Mouse (Mus musculus): Measurements from ENCODE around the gene Hyal1.
"Not testable (repeated sequence)": the region's sequence is repeated elsewhere in the genome, so short reads cannot be mapped to it uniquely, and the experiment has no call there.

Hyal1 gene

DNA sequence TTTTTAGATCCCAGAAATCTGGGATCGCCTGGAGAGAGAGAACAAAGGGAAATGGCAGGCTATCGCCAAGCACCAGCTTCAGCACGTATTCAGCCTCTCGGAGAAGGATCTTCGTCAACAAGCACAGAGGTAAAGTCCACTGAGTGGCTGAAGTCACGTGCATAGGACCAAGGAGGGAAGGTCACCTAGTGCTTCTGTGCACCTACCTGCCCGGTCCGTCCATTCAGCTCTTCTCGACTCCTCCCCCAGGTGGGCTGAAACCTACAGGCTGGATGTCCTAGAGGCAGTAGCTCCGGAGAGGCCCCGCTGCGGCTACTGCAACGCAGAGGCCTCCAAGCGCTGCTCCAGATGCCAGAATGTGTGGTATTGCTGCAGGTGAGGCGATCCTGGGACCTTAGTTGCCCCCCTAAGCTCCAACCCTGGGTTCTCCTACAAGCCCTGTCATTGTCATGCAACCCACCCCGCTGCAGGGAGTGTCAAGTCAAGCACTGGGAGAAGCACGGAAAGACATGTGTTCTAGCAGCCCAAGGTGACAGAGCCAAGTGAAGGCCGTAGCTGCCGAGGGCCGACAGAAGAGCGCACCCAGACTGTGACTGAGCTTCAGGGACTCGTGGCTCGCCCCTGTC is 26.1 kb upstream of the Hyal1 start:
- DNase-seq (ENCODE audit: low spot score), result peak; percentile 38

DNA sequence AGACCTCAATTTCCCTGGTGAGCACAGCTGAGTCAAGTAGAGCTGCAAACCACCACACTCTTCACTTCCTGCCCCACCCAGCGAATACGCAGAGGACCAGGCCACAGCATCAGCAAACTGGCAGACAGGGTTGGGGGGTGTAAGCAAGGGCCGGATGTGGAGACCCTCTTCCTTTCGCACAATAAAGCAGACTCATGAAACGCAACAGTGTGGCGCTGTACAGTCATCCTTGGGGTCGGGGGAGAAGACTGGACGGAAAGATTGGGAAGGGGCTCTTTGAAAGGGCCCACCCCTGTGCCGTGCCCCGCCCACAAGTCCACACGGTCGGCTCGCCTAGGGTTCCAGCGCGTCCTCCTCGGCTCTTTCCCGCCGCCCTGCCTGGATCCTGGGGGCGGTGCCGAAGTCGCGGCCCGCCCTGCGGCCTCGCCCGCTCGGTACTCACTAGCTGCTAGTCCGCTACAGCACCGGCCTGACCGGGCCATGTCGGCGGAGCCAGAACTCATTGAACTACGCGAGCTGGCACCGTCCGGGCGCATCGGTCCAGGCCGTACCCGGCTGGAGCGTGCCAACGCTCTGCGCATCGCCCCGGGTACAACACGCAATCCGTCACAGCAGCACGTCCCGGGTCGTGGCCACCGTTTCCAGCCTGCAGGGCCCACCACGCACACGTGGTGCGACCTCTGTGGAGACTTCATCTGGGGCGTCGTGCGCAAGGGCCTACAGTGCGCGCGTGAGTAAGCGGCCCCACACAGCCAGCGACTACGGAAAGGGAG is 25.4 kb upstream of the Hyal1 start, which contains the start of gene Rassf1:
TSS of gene Rassf1 (plus strand) at position 439 of the 773 bp plus-strand sequence.
- DNase-seq (ENCODE audit: low spot score), result peak; percentile 66

DNA sequence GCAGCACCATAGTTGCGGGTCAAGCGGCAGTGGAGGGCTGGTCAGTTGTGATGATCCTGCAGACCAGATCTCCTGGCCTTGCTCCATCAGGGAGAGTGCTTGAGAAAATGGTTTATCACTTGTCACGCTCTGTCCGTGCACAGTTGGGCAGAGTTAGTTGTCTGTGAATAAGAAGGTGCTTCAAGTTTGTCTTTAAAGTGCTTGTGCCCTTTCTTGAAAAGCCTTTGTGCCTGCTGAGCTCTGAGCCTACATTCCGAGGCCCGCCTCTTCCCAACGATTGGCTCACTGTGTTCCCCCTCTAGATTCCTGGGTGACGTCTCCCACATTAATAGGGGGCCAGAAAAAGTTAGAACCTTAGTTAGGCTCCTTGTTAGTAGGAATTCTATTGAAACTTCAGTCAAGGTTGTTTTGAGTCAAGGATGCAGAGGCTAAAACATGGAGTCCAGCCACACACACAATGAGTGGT is 24.8 kb upstream of the Hyal1 start:
- no peak for DNase-seq (ENCODE audit: low spot score)

GRCm38 (mm10) chr9:107552690-107553393 is 23.9 kb upstream of the Hyal1 start:
- DNase-seq (ENCODE audit: low spot score), result no peak

DNA sequence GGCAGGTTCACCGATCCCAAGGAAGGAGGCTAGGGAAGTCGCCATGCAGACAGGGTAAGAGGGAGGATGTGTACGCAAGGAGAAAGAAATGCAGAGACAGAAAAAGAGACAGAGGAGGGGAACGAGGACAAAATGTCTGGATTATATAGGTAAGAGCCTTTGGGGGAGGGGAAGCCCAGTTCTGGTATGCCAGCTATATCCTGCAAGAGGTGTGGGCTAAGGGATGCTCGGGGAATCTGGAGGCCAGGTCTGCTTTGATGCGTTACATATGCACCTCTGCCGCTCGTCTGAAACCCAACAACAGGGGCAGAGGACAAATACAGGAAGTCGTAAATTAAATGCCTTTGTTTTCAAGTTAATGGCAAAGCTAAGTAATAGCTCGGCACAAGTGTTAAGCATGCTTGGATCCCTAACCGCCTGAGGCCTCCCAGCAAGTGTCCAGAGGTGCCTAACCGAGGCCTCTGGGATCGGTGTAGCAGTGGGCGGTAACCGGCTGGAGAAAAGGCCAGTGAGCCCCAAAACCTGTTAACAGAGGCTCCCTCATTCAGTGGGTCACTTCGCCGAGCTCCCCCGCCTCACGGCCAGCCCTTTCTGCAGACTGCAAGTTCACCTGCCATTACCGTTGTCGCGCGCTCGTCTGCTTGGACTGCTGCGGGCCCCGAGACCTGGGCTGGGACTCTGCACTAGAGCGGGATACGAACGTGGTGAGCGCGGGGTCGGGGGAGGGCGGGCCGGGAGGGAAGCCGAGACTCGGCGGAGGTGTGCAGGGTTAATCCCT is 23.0 kb upstream of the Hyal1 start:
- no peak for DNase-seq (ENCODE audit: low spot score)

DNA sequence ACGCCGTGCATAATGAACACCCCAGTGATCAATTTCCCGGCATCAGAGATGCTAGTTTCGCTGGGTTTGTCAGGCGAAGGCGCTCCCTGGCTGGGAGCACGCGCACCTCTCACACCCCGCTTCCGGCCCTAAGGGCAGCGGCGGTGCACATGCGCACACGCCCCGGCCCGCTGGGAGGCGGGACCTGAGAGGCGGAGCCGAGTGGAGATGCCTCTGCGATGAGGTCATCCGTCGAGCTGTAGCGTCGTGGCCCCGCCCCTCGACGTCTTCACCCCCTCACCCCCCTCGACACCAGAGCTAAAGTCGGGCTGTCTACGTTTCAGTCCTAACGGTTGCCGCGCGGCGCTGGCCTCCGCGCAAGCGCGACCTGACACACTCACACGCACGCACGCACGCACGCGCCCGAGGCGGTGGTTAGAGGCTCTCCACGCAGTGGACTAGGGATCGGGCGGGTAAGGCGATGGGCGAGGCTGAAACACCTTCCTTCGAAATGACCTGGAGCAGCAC is 22.4 kb upstream of the Hyal1 start:
- peak; percentile 95 for DNase-seq (ENCODE audit: low spot score)

DNA sequence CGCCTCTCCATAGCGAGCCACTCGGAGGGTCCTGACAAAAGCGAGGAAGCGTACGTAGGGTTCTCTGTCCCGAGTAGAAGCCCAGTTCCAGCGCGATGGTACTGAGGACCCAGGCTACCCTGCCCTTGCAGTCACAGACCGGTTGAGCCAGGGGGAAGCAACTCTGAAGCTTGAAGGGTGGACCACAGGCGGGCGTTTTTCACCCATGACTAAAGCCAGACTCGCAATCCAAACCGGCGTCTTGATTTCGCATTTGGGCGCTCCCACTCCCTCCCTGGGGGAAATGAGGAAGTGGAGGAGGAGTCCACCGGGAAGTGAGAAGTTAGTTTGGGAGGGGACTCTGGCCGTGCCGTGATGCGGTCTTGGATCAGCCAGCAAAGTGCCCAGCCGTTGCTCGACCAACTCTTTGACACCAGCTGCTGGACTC is 21.7 kb upstream of the Hyal1 start:
- DNase-seq (ENCODE audit: low spot score), result peak; percentile 82

GRCm38 (mm10) chr9:107555701-107556100 is 21.0 kb upstream of the Hyal1 start:
- no peak for DNase-seq (ENCODE audit: low spot score)

GRCm38 (mm10) chr9:107556346-107556745 is 20.4 kb upstream of the Hyal1 start:
- no peak for DNase-seq (ENCODE audit: low spot score)

DNA sequence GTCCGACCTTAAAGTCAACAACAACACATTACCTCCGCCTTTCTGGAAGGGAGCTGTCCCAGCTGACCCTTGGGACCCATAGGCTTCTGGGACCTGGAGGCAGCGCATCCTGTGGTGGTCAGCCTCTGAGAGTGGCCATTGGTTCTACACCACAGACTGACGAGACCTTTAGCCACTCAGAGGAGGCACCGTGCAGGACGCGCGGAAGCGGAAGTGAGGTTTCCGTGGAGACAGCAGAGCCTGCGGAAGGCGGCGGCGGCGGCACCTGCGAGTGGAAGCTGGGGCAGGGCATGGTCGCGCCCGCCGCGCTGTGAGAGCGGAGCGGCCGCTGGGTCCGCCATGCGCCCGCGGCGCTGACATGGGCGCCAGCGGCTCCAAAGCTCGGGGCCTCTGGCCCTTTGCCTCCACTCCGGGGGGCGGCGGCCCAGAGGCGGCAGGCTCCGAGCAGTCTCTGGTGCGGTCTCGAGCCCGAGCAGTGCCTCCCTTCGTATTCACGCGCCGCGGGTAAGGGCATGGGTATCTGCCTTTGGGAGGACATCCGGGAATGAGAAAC is 13.6 kb upstream of the Hyal1 start, which contains the start of gene Tusc2:
TSS of gene Tusc2 (plus strand) at position 227 of the 553 bp plus-strand sequence.
- peak; percentile 98 for DNase-seq (ENCODE audit: low spot score)

DNA sequence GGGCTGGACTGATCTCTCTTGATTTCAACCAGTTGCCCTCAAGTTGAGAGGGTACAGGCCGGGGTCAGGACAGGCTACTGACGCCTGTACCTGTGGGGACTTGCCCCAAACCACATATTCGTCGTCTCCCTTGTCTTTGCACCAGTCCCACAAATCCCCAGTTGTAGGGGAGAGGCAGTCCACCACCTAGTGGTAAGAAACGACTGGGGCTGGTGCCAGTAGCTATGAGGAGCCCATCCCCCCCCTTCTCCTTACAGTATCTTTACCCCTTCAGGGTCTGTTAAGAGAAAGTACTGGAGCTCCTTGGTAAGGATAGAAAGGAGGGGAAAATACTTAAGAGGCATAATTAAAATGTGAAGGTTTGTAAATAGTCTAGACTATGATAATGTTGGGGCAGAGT is 11.2 kb upstream of the Hyal1 start:
- not testable (repeated sequence) for DNase-seq (ENCODE audit: low spot score)

GRCm38 (mm10) chr9:107566041-107566709 is 10.6 kb upstream of the Hyal1 start:
- DNase-seq (ENCODE audit: low spot score), result peak; percentile 92

- DNase-seq (ENCODE audit: low spot score), result peak; percentile 86
Observed at GRCm38 (mm10) chr9:107566855-107567254, 9.9 kb upstream of the Hyal1 start.

DNA sequence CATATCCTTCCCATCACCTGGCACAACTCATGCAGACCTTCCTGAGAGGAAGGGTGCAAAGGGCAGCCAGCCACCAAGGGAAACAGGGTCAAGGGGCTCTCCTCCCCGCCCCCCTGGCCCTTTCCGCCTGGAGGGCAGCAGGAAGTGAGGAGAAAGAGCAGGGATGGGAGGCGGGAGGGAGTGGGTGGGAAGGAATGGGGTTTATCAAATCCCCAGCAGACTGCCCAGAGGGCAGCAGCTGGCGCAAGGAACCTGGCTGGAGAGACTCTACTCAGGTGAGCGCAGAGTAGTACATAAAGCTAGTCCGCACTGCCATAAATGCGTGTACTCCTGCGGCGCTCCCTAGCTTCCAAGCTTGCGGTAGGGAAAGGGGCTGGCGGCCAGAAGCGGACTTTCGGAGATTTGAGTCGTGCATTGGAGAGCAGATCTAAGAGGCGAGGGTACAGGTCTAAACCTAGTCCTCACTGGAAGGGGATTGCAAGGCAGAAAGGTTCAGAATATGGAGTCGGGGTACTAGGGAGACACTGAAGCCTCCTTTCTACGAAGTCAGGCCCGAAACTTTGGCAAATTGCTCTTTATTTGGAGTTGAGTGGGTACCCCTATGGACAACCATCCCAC is 8.9 kb upstream of the Hyal1 start, which contains the start of gene Hyal2:
TSS of gene Hyal2 (plus strand) at position 244 of the 618 bp plus-strand sequence.
- DNase-seq (ENCODE audit: low spot score), result peak; percentile 62

DNA sequence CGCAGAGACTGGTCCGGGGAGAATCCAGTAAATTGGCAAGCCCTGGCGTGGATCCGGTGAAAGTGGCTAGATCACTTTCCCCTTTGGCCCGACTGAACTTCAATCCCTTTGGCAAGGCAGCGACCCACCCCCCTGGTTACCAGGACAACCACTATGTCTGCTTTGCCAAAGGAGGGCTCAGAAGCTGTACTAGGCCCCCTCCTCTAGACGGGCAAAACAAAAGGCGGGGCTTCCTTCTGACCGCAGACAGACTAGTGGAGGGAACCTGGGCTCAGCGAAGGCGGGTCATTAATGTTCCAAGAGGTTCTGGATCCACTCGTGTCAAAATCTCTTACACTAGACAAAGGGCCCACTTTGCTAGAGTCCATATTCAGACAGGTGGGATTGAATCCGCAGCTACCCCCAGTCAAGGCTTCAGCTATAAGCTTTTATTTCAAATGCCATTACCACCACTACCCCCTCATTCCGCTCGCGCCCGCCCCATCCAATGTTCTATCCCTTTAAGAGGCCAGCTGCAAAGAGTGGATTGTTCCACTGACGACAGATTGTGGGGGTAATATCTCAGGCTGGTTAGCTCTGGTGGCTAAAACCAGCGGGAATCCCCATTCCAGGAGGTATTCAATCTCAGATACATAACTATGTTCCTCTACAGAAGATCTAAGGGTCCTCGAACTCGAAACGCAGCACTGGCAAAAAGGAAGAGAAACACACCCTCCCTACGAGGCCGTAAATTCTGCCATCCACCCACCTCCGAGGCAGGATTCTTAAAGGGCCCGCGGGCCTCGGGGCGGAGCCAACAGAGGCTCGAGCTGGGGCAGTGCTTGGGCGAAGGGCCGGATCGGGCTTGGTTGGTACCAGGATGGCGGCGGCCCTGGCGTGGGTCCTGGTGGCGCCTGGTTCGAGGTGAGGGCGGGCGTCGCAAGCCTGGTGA is 8.1 kb upstream of the Hyal1 start:
- DNase-seq (ENCODE audit: low spot score), result peak; percentile 91

DNA sequence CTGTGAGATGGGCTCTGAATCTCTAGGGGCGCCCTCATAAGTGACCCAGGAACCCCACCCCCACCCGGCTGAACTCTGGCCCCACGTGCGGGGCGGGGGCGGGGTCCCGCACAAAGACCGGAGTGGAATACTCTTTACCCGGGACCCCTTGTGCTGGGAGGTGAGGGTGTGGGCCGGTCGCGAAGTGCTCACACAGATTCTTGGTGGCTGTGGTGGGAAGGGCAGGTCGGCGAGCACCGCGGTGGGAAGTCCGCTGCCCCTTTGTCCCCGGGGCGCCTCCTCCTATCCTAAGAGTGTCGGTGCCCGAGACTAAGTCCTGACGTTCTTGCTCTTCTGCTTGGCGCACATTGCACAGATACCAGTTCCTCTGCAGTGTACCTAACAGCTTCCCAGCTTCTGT is 7.5 kb upstream of the Hyal1 start:
- no peak for DNase-seq (ENCODE audit: low spot score)

DNA sequence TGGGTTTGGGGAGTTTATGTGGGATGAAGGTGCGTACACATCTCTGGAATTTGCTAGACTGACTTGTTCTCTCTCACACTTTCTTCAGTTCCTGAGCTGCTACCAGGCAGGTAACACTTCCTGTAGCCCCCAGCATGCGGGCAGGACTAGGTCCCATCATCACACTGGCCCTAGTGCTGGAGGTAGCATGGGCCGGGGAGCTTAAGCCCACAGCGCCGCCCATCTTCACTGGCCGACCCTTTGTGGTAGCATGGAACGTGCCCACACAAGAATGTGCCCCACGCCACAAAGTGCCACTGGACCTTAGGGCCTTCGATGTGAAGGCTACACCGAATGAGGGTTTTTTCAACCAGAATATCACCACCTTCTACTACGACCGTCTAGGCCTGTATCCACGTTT is 6.7 kb upstream of the Hyal1 start:
- DNase-seq (ENCODE audit: low spot score), result no peak

DNA sequence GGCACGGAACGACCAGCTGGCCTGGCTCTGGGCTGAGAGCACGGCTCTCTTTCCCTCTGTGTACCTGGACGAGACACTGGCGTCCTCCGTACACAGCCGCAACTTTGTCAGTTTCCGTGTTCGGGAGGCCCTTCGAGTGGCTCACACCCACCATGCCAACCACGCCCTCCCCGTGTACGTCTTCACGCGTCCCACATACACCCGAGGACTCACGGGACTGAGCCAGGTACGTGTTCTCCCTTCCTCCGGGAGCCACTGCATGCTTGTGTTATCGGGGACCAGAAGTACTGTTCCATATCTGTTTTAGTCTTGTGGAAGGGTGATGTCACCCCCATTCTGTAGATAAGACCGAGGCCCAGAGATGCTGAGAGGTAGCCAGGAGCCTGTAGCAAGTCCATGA is 5.9 kb upstream of the Hyal1 start:
- no peak for DNase-seq (ENCODE audit: low spot score)

All from lung, postnatal 25 days (tissue).